Mouse (Mus musculus): ENCODE results near the gene Stk38. TPM values are rescaled to one million over a fixed set of nuclear protein-coding genes. Genes with fewer than 3 reads are reported as not detected.

The Stk38 gene
- 95.9 and 122 TPM in 2 replicates for polyA plus RNA-seq (2012; rRNA removed)

GRCm38 (mm10) chr17:29007641-29008325, at the start of gene Stk38:
TSS of gene Stk38 (minus strand) at chr17:29007995.

DNA sequence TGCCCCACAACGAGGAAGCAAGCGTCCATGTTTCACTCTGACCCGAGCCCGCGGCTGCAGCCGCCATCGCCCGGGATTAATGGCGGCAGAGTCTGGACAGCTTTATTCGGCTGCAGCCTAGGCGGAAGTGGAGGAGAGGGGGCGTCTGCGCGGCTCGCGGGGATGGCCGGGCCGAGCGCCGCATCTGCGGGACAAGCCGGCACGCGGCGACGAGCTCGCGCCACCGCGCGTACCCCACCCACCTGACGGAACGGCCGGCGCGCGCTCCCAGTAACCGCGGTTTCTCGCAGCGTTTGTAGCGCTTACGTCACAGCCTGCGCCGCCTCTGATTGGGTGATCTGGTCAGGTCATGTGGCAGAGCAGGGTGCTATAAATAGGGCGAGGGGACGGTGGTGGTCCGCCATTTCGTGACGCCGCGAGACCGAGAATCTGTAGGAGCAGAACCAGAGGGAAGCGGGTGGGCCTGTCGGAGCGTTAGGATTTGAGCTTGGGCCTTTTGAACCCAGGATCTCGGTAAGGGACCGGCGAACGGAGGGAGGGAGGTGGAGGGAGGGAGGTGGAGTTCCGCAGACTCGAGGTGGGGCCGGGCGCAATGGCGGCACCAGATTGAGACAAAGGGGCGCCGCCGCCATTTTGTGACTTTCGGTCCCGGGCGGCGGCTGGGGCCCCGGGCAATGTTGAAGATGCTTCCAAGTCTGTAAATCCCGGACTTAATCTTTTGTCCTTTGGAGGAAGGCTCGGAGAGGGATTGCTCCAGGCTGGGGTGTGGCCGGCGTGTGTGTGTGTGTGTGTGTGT, 24.7 kb upstream of the Stk38 start, which contains the start of gene Srsf3:
Gene Srsf3, plus strand, starts transcription at position 355 of the 796 bp plus-strand sequence.

DNA sequence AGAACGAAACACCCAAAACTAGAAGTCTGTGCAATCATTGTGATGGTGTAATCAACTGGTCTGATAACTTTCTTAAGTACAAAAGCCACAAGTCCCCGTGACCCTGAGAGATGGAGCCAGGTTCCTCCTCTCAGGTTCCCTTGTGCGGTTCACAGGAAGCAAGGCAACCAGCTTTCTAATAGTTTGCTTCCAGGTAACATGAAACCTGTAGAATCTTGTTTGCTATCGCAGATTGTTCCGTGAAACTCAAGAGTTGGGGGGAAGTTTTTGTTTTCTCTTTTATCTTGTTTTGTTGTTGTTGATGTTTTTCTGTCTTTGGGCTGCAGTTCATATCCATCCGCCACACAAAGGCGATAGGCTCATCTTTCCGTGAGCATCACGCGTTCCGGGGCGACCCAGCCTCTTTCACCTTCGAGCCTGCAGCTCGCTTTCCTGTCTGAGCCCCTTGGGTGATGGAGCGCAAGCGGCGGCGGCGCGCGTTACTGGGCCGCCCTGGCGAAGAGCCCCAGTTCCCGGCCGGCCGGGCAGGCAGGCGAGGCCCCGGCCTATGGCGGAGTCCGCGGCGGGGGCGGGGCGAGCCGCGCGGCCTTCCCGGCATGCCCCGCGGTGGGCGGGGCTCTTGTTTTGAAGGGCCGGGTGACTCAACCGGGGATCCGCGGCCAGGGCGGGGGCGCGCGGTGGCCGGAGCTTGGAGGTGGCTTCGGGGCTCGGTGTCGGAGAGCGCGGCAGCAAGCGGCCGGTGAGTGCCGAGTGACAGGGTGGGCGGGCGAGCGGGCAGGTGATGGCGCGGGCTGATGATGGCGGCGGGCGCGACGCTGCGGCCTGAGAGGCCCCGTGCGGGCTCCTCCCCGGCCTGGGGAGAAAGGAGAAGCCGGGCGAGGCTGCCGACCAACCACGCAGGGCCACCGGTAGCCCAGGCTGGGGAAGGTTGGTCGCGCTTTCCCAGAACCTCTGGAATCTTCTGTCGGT, 55.7 kb downstream of the Stk38 start, which contains the start of gene Kctd20:
Gene Kctd20, plus strand, starts transcription at position 120 of the 969 bp plus-strand sequence.

GRCm38 (mm10) chr17:28943740-28944139, 64.1 kb downstream of the Stk38 start, which contains the start of gene Pxt1:
TSS of gene Pxt1 (minus strand) at chr17:28943840.

Other genes starting within 250 kb of the Stk38 start
- 225 and 282 TPM in 2 replicates for gene Mapk13, start 238.7 kb downstream of the Stk38 start, polyA plus RNA-seq (2012; rRNA removed)
- gene Brpf3, start 206.9 kb downstream of the Stk38 start, polyA plus RNA-seq (2012; rRNA removed), result 98.6 and 106 TPM in 2 replicates
- 1.2 and 2.4 TPM in 2 replicates for gene Pnpla1, start 149.6 kb downstream of the Stk38 start, polyA plus RNA-seq (2012; rRNA removed)
- 52.7 and 52.9 TPM in 2 replicates for gene 4930539E08Rik, start 92.7 kb downstream of the Stk38 start, polyA plus RNA-seq (2012; rRNA removed)
- gene Pxt1, start 64.2 kb downstream of the Stk38 start, polyA plus RNA-seq (2012; rRNA removed), result 0.22 TPM in 1 of 2 replicates, not detected in the other
- gene Kctd20, start 56.0 kb downstream of the Stk38 start, polyA plus RNA-seq (2012; rRNA removed), result 36.3 and 37.8 TPM in 2 replicates
- 116 and 149 TPM in 2 replicates for gene Srsf3, start 24.6 kb upstream of the Stk38 start, polyA plus RNA-seq (2012; rRNA removed)
- gene Cdkn1a, start 83.0 kb upstream of the Stk38 start, polyA plus RNA-seq (2012; rRNA removed), result 192 and 201 TPM in 2 replicates
- 0.31 and 0.57 TPM in 2 replicates for gene Rab44, start 106.2 kb upstream of the Stk38 start, polyA plus RNA-seq (2012; rRNA removed)
- gene Cpne5, start 230.2 kb upstream of the Stk38 start, polyA plus RNA-seq (2012; rRNA removed), result 0.98 and 1.3 TPM in 2 replicates

Data from colon, adult 2 months (tissue).